Mouse (Mus musculus): ENCODE data around the gene Rubcn. TPM values are rescaled to one million over a fixed set of nuclear protein-coding genes. Genes with fewer than 3 reads are reported as not detected.

Gene Rubcn
- polyA plus RNA-seq, 1 experiment from 2014 or later = 21.0 TPM

DNA sequence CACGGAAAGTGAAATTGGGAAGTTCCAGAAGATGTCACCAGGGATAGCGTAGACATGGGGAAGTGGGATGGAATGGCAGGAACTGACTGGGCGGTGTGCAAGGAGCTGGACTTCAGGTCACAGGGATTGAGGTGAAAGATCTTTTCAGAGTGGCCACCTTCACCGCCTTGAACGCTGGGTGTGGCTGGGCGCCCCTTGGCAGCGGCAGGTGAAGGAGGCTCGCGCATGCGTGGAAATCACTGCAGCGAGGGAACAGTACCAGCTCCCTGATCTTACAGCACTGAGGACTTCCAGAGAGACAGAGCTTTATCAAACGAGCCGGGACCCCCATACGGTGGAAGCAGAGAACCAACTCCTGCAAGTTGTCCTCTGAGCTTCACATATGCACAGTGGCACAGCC lies 63.0 kb downstream of the Rubcn start:
- Histone ChIP-seq H3K4me3 (ENCODE audit: low read length) (peak overlapping the region; percentile 35), H3K27ac (ENCODE audit: low read length) (peak overlapping the region; percentile 54; the same call in 1 of the 2 replicates), H3K9ac (ENCODE audit: low read length) (peak overlapping the region; percentile 38; the same call in 1 of the 2 replicates), H3K27me3 (ENCODE audit: control insufficient read depth, insufficient read depth, low read depth, low read length) (no peaks in the 10 kb centered on the region), H3K4me1 (replicated peaks; ENCODE audit: control insufficient read depth, insufficient read depth, low read length) (peaks cover 10% of the 10 kb centered on the region), H3K4me2 (ENCODE audit: low read depth, low read length) (peak overlapping the region; percentile 56), H3K36me3 (ENCODE audit: control insufficient read depth, insufficient read depth, low read length) (no peaks in the 10 kb centered on the region), H3K9me3 (ENCODE audit: control insufficient read depth, low read length) (no peaks in the 10 kb centered on the region)
- ATAC-seq (ENCODE audit: low read depth) = peak; percentile 53; the same call in 1 of the 2 replicates
- 15% methylated on average over 14 of the region's 14 CpGs for WGBS

DNA sequence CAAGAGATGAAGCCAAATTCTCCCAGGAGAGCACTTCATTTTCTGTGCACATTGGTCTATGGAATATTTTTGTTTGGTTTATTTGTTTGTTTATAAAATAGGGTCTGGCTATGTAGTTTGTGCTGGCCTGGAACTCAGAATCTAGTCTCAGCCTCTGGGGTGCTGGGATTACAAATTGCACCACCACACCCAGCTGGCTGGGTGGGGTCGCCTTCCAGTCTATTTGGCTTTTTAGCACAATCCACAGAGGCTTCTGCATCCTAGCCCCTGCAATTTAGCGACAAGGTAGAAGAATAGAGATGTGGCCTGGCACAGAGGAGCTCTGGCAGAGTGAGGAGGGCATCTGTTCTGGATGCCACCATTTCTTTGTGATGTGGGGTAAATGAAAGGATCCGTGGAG lies 63.8 kb downstream of the Rubcn start:
- no peak overlapping the region for H3K27ac ChIP-seq (ENCODE audit: low read length)
- H3K36me3 ChIP-seq (ENCODE audit: control insufficient read depth, insufficient read depth, low read length) = no peaks in the 10 kb centered on the region
- no peak overlapping the region for H3K4me2 ChIP-seq (ENCODE audit: low read depth, low read length)
- no peaks in the 10 kb centered on the region for H3K27me3 ChIP-seq (ENCODE audit: control insufficient read depth, insufficient read depth, low read depth, low read length)
- peaks cover 10% of the 10 kb centered on the region for H3K4me1 ChIP-seq (replicated peaks; ENCODE audit: control insufficient read depth, insufficient read depth, low read length)
- H3K9ac ChIP-seq (ENCODE audit: low read length) = no peak overlapping the region
- no peak overlapping the region for H3K4me3 ChIP-seq (ENCODE audit: low read length)
- no peaks in the 10 kb centered on the region for H3K9me3 ChIP-seq (ENCODE audit: control insufficient read depth, low read length)
- ATAC-seq (ENCODE audit: low read depth) = no peak
- whole genome bisulfite sequencing = 71% methylated on average over 3 of the region's 3 CpGs

DNA sequence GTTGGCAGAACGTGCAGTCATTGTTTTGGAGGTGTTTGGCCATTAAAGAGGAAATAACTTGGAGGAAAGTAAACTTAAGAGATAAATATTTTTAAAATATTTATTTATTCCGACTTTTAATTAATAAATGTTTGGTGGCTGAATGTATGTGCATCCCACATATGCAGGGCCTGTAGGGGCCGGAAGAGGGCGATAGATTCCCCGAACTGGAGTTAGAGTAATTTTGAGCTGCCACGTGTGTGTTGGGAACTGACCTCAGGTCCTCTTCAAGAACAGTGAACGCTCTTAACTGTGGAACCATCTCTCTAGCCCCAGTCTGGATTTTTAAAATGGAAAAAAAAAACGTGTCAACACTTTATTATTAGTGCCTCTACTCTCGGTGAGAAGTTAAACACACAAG lies 64.2 kb downstream of the Rubcn start:
- Histone ChIP-seq H3K27ac (ENCODE audit: low read length) (no peak overlapping the region), H3K4me2 (ENCODE audit: low read depth, low read length) (peak overlapping the region; percentile 42), H3K27me3 (ENCODE audit: control insufficient read depth, insufficient read depth, low read depth, low read length) (no peaks in the 10 kb centered on the region), H3K4me1 (replicated peaks; ENCODE audit: control insufficient read depth, insufficient read depth, low read length) (peaks cover 12% of the 10 kb centered on the region), H3K9ac (ENCODE audit: low read length) (no peak overlapping the region), H3K36me3 (ENCODE audit: control insufficient read depth, insufficient read depth, low read length) (no peaks in the 10 kb centered on the region), H3K9me3 (ENCODE audit: control insufficient read depth, low read length) (no peaks in the 10 kb centered on the region), H3K4me3 (ENCODE audit: low read length) (no peak overlapping the region)
- ATAC-seq (ENCODE audit: low read depth) = no peak
- 40% methylated on average over 9 of the region's 9 CpGs for WGBS

GRCm38 (mm10) chr16:32812888-32813361 lies 64.6 kb downstream of the Rubcn start:
- Histone ChIP-seq H3K4me3 (ENCODE audit: low read length) (no peak overlapping the region), H3K9me3 (ENCODE audit: control insufficient read depth, low read length) (no peaks in the 10 kb centered on the region), H3K9ac (ENCODE audit: low read length) (no peak overlapping the region), H3K4me2 (ENCODE audit: low read depth, low read length) (peak overlapping the region; percentile 42), H3K27ac (ENCODE audit: low read length) (no peak overlapping the region), H3K36me3 (ENCODE audit: control insufficient read depth, insufficient read depth, low read length) (no peaks in the 10 kb centered on the region), H3K4me1 (replicated peaks; ENCODE audit: control insufficient read depth, insufficient read depth, low read length) (peaks cover 15% of the 10 kb centered on the region), H3K27me3 (ENCODE audit: control insufficient read depth, insufficient read depth, low read depth, low read length) (no peaks in the 10 kb centered on the region)
- ATAC-seq (ENCODE audit: low read depth) = peak; percentile 76
- WGBS = 1% methylated on average over 9 of the region's 9 CpGs

GRCm38 (mm10) chr16:32810321-32810720 lies 67.2 kb downstream of the Rubcn start, which contains the start of gene Smbd1:
TSS of gene Smbd1 (minus strand) at chr16:32810477.
- ATAC-seq (ENCODE audit: low read depth) = no peak
- Histone ChIP-seq H3K27ac (ENCODE audit: low read length) (no peak within 1 kb of the TSS), H3K4me1 (replicated peaks; ENCODE audit: control insufficient read depth, insufficient read depth, low read length) (peaks cover 21% of the 10 kb centered on the region), H3K9me3 (ENCODE audit: control insufficient read depth, low read length) (no peaks in the 10 kb centered on the region), H3K9ac (ENCODE audit: low read length) (no peak within 1 kb of the TSS), H3K36me3 (ENCODE audit: control insufficient read depth, insufficient read depth, low read length) (no peaks in the 10 kb centered on the region), H3K4me2 (ENCODE audit: low read depth, low read length) (no peak within 1 kb of the TSS), H3K4me3 (ENCODE audit: low read length) (no peak within 1 kb of the TSS), H3K27me3 (ENCODE audit: control insufficient read depth, insufficient read depth, low read depth, low read length) (no peaks in the 10 kb centered on the region)
- 85% methylated on average over 4 of the region's 4 CpGs for WGBS

GRCm38 (mm10) chr16:32807408-32808185 lies 70.0 kb downstream of the Rubcn start:
- Histone ChIP-seq H3K4me2 (ENCODE audit: low read depth, low read length) (no peak overlapping the region), H3K4me3 (ENCODE audit: low read length) (no peak overlapping the region), H3K4me1 (replicated peaks; ENCODE audit: control insufficient read depth, insufficient read depth, low read length) (peaks cover 37% of the 10 kb centered on the region), H3K36me3 (ENCODE audit: control insufficient read depth, insufficient read depth, low read length) (no peaks in the 10 kb centered on the region), H3K27ac (ENCODE audit: low read length) (peak overlapping the region; percentile 52), H3K9ac (ENCODE audit: low read length) (no peak overlapping the region), H3K27me3 (ENCODE audit: control insufficient read depth, insufficient read depth, low read depth, low read length) (no peaks in the 10 kb centered on the region), H3K9me3 (ENCODE audit: control insufficient read depth, low read length) (no peaks in the 10 kb centered on the region)
- 45% methylated on average over 8 of the region's 8 CpGs for WGBS
- peak; percentile 75 for ATAC-seq (ENCODE audit: low read depth)

- peaks cover 39% of the 10 kb centered on the region for H3K4me1 ChIP-seq (replicated peaks; ENCODE audit: control insufficient read depth, insufficient read depth, low read length)
- no peak overlapping the region for H3K4me3 ChIP-seq (ENCODE audit: low read length)
- peak overlapping the region; percentile 77 for H3K27ac ChIP-seq (ENCODE audit: low read length)
- no peak overlapping the region; the same call in 1 of the 2 replicates for H3K4me2 ChIP-seq (ENCODE audit: low read depth, low read length)
- 33% methylated on average over 7 of the region's 7 CpGs for WGBS
- 0 out of 2 replicates have a peak, but pooled peaks have one; percentile 30 for ATAC-seq (ENCODE audit: low read depth)
- no peak overlapping the region for H3K9ac ChIP-seq (ENCODE audit: low read length)
- no peaks in the 10 kb centered on the region for H3K27me3 ChIP-seq (ENCODE audit: control insufficient read depth, insufficient read depth, low read depth, low read length)
- no peaks in the 10 kb centered on the region for H3K9me3 ChIP-seq (ENCODE audit: control insufficient read depth, low read length)
- H3K36me3 ChIP-seq (ENCODE audit: control insufficient read depth, insufficient read depth, low read length) = no peaks in the 10 kb centered on the region
These were observed 72.4 kb downstream of the Rubcn start for GRCm38 (mm10) chr16:32805151-32805550.

GRCm38 (mm10) chr16:32803901-32804300 lies 73.7 kb downstream of the Rubcn start:
- no peaks in the 10 kb centered on the region for H3K36me3 ChIP-seq (ENCODE audit: control insufficient read depth, insufficient read depth, low read length)
- peak overlapping the region; percentile 90 for H3K27ac ChIP-seq (ENCODE audit: low read length)
- peaks cover 39% of the 10 kb centered on the region for H3K4me1 ChIP-seq (replicated peaks; ENCODE audit: control insufficient read depth, insufficient read depth, low read length)
- 30% methylated on average over 5 of the region's 5 CpGs for WGBS
- no peak overlapping the region for H3K9ac ChIP-seq (ENCODE audit: low read length)
- no peak overlapping the region for H3K4me2 ChIP-seq (ENCODE audit: low read depth, low read length)
- H3K9me3 ChIP-seq (ENCODE audit: control insufficient read depth, low read length) = no peaks in the 10 kb centered on the region
- ATAC-seq (ENCODE audit: low read depth) = no peak
- no peak overlapping the region for H3K4me3 ChIP-seq (ENCODE audit: low read length)
- no peaks in the 10 kb centered on the region for H3K27me3 ChIP-seq (ENCODE audit: control insufficient read depth, insufficient read depth, low read depth, low read length)

DNA sequence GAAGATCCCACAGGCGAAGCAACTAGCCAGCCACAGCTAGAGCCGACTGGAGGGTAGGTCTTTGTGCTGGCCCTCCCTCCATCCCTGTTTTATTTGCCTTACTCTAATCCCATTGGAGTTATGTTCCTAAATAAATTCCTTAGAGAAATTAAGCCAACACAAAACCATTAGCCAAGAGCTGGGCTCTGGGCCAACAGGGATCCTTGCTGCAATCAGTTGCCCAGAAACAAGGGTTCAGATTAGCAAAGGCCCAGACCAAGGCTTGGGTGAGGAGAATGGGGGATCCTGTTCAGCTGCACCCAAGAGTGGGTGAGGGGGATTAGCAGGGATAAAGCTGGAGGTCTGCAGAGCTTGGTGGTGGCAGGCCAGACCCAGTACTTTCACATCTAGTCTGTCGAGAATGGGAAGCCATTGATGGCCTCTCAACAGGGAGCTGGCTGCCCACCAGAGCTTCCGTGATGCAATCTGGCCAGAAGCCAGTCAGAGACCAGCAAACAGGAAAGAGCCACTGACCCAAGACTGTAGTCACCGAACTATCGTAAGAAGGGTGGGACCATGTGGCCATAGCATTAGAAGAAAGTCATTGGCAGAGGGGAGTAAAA lies 74.2 kb downstream of the Rubcn start:
- 18% methylated on average over 6 of the region's 6 CpGs for WGBS
- Histone ChIP-seq H3K9ac (ENCODE audit: low read length) (no peak overlapping the region), H3K27me3 (ENCODE audit: control insufficient read depth, insufficient read depth, low read depth, low read length) (no peaks in the 10 kb centered on the region), H3K4me2 (ENCODE audit: low read depth, low read length) (no peak overlapping the region), H3K9me3 (ENCODE audit: control insufficient read depth, low read length) (no peaks in the 10 kb centered on the region), H3K4me3 (ENCODE audit: low read length) (no peak overlapping the region), H3K27ac (ENCODE audit: low read length) (peak overlapping the region; percentile 90), H3K36me3 (ENCODE audit: control insufficient read depth, insufficient read depth, low read length) (no peaks in the 10 kb centered on the region), H3K4me1 (replicated peaks; ENCODE audit: control insufficient read depth, insufficient read depth, low read length) (peaks cover 42% of the 10 kb centered on the region)
- peak; percentile 73 for ATAC-seq (ENCODE audit: low read depth)
